Mouse (Mus musculus) adrenal gland, postnatal 4 days (tissue): ENCODE measurements around the gene Zc3hav1. TPM values are rescaled to one million over a fixed set of nuclear protein-coding genes. Genes with fewer than 3 reads are reported as not detected.
"Not testable (repeated sequence)": the region's sequence is repeated elsewhere in the genome, so short reads cannot be mapped to it uniquely, and the experiment has no call there.

Experiments
- DNase-seq, 2 experiments: peaks; one replicate each; pipeline ENCODE4 v3.0.0; 2021 to 2022; ENCODE audit warnings: low spot score in 2 of 2, mixed read lengths in 2 of 2
- long read RNA-seq, 2 experiments: library from polyadenylated mRNA; stranded (forward); transcript quantifications; one replicate each; pipeline ENCODE4 v2.0.0; 2021
- total RNA-seq, 2 experiments: library from RNA; stranded (reverse); gene quantifications; 2 replicates each; pipeline ENCODE4 v1.2.3; 2021

Zc3hav1 gene
- total RNA-seq = 10 to 100 TPM; 54.2 to 55.8 TPM
- long read RNA-seq, experiment 1, full-length matches to known transcripts = 7 of 17 reads
- long read RNA-seq, experiment 1, partial matches to known transcripts = 2 of 17 reads
- long read RNA-seq, experiment 1, other reads (novel, unspliced or antisense) = 8 of 17 reads
- long read RNA-seq, experiment 2, full-length matches to known transcripts = 17 of 43 reads
- long read RNA-seq, experiment 2, partial matches to known transcripts = 7 of 43 reads
- long read RNA-seq, experiment 2, other reads (novel, unspliced or antisense) = 19 of 43 reads

GRCm38 (mm10) chr6:38353811-38354722, at the start of gene Zc3hav1:
Zc3hav1 (minus strand) TSS chr6:38354603.
- peak; percentile 62 to 66 for DNase-seq

DNA sequence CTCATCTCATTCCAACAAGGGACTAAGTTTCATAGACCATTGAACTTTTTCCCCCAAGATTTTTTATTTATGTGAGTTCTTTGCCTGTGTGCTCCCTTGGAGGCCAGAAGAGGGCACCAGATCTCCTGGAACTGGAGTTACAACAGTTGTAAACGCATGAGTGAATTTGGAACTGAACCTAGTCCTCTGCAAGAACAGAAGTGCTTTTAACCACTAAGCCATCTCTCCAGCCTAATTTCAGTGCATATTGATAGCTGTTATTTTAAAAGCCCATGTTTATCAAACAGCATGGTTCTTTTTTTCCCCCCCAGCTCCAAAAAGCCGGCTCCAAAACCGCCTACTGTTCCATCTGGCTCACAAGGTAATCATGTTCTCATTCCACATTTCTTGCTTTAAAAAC, 35.3 kb upstream of the Zc3hav1 start:
- no peak for DNase-seq

GRCm38 (mm10) chr6:38381129-38381771, 26.8 kb upstream of the Zc3hav1 start, which contains the start of gene Ttc26:
Ttc26 (plus strand) TSS chr6:38381469.
- peak; percentile 55 to 73 for DNase-seq

GRCm38 (mm10) chr6:38380764-38381128, 26.3 kb upstream of the Zc3hav1 start:
- no peak for DNase-seq

DNA sequence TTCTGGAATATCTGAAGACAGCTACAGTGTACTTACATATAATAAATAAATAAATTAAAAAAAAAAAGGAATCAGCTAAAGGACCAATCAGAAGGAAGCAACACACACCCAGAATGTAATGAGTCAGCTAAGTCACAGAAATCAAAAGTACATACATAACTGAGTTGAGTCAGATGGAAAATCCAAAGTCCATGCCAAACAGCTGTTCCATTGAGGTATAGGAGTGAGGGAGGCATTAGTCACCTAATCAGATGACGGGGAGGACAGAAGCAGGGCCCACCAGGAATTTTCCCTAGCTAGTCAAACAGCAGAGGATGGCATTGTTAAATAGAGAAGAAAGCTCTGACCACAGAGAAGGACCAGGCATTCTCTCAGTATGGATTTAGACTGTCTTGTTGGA, 19.9 kb upstream of the Zc3hav1 start:
- DNase-seq = no peak

DNA sequence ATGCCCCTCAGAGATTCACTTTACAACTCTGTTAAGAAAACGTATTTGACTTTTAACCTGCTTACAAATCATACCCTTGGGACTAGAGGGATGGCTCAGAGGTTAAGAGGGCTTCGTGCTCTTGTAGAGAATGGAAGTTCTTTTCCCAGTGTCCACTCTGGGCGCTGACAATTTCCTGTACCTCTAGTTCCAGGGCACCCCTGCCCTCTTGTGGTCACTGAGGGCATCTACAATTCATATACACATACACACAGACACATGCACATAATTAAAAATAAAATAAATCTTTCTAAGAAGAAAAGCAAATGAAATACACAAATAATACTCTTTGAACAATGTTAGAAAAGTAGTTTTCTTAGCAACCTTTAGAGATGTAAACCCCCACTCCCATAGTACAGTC, 15.5 kb upstream of the Zc3hav1 start:
- no peak for DNase-seq

GRCm38 (mm10) chr6:38364121-38364520, 9.7 kb upstream of the Zc3hav1 start:
- no peak for DNase-seq

- DNase-seq = no peak
Measured at GRCm38 (mm10) chr6:38363370-38363769, 9.0 kb upstream of the Zc3hav1 start.

GRCm38 (mm10) chr6:38361937-38362336, 7.5 kb upstream of the Zc3hav1 start:
- no peak for DNase-seq

GRCm38 (mm10) chr6:38361065-38361464, 6.7 kb upstream of the Zc3hav1 start:
- no peak for DNase-seq

DNA sequence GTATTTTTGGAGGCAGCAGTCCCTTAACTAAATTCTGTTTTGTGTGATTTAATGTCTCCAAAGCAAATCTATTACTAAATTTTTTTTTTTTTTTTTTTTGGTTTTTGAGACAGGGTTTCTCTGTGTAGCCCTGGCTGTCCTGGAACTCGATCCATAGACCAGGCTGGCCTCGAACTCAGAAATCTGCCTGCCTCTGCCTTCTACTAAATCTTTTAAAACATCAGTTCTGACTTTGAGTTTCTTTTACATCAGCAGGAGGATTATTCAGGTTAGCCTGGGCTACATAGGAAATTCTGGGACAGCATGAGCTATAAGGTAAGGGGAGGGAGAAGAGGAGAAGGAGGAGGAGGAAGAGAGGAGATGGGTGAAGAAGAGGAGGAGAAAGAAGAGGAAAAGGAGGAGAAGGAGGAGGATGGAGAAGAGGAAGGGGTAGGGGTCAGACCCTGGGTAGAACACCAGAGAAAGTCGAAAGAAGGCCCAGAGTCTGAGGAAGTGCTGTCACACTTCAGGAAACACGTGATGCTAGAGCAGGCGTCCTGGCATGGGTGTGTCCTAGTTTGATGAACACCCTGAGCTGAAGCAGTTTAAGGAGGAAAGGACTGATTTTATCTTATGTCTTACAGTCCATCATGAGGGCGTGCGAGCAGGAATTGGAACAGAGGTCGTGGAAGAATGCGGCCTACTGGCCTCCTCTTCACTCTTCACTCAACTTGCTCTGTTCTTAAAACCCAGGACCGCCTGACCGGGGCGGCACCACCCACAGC, 5.5 kb upstream of the Zc3hav1 start:
- DNase-seq = no peak

- DNase-seq = not testable (repeated sequence)
Measured at GRCm38 (mm10) chr6:38359044-38359735, 4.8 kb upstream of the Zc3hav1 start.

DNA sequence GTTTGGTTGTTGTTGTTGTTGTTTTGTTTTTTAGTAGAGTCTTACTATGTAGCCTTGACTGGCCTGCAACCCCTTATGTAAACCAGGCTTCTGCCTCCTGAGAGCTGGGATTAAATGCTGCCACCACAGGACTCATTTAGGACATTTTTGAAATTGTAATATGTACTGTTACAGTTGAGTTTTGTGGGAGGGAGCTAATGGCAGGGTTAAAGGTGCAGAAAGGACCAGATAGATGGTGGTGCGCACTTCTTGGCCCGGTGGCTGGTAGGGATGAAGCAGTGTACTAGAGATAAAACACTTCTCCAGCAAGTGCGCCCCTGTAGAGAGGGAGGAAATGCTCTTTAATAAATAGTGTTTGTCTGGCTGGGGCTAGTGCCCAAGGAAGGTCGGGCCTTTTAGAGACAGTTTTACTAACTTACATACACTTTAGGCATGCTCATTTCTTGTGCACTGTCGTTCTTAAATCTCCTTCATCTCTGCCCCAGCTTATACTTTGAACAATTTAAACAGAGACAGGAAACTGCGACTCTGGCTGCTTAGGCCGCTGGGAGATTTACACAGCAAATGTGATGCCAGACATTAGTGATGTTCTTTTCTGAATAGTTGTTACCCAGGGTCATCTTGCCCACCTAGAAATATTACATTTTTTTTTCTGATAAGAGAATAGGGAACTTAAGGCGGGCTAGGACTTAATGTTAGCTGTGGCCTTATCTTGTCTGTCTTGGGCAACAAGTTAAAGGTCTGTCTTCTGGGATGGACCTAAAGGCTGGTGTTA, 4.0 kb upstream of the Zc3hav1 start:
- DNase-seq = no peak

GRCm38 (mm10) chr6:38357603-38358252, 3.3 kb upstream of the Zc3hav1 start:
- DNase-seq = no peak

- DNase-seq = not testable (repeated sequence)
Measured at GRCm38 (mm10) chr6:38356661-38357433, 2.4 kb upstream of the Zc3hav1 start.

DNA sequence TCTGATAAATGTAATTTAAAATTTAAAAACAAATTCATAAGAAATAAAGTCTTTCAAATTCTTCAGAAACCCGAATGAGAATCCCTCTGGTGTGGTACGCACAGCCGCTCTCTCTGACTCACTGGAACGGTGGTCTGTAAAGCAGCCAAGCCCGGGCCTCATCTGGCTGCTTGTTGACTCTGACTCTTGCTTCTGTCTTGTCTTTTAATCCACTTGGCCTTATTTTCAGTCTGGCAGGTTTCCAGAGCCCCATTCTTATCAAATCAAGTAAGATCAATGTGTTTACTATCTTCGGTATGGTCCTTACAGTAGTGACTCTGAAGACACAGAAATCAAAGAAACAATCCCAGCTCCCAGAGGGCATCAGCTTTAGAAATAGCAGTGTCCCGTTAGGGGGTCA, 1.5 kb upstream of the Zc3hav1 start:
- no peak for DNase-seq

DNA sequence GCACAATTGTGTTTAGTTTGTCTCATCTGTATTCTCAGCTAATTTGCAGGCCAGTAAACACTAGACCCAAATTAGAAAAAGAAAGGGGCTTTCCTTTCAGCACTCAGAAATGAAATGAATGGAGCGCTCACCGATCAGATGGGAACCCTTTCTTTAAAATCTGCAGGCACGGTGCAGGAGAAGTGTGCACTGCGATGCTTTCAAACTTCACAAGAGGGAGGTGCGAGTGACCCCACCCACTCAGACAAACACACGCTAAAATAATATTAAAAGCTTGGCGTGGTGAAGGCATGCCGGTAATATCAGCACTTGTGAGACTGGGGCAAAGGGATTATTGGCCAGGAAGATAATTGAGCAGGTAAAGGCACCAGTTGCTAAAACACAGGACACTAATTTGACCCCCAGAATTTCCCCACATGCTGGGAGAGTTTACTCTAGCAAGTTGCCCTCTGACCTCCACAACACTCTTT, 986 bp upstream of the Zc3hav1 start:
- no peak for DNase-seq

DNA sequence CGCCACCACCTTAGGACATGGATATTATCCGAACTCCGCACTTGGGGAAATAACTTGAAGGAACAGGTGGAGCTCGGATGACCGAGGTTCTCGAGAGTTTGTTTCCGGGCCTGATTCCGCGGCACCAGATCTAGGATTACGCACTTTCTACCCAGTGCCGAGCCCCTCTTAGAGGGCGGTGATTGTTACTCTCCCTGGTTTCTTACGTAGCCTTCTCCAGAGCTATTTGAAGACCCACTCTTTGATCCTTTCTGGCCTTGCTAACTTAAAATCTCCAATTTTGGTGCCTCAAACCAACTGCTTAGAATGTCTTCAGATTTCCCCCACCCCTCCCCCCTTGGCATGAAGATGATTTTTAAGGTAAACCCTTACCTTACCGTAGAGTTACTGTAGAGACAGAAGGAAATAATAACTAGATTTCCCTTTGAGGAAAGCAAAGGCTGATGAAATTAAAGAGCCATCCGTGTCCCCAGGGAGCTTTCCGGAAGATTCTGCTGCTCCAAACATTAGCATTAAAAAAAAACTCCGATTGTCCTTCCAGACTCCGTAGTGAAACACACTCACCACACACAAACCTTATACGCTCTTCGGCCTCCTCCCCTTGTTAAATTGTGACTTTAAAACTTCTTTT, 435 bp upstream of the Zc3hav1 start:
- DNase-seq = no peak
